Mouse (Mus musculus): ENCODE measurements around the gene Ctps. TPM values are rescaled to one million over a fixed set of nuclear protein-coding genes. Genes with fewer than 3 reads are reported as not detected.

Ctps gene
- 1 to 10 TPM; 5.2 to 5.3 TPM for total RNA-seq (2023)

DNA sequence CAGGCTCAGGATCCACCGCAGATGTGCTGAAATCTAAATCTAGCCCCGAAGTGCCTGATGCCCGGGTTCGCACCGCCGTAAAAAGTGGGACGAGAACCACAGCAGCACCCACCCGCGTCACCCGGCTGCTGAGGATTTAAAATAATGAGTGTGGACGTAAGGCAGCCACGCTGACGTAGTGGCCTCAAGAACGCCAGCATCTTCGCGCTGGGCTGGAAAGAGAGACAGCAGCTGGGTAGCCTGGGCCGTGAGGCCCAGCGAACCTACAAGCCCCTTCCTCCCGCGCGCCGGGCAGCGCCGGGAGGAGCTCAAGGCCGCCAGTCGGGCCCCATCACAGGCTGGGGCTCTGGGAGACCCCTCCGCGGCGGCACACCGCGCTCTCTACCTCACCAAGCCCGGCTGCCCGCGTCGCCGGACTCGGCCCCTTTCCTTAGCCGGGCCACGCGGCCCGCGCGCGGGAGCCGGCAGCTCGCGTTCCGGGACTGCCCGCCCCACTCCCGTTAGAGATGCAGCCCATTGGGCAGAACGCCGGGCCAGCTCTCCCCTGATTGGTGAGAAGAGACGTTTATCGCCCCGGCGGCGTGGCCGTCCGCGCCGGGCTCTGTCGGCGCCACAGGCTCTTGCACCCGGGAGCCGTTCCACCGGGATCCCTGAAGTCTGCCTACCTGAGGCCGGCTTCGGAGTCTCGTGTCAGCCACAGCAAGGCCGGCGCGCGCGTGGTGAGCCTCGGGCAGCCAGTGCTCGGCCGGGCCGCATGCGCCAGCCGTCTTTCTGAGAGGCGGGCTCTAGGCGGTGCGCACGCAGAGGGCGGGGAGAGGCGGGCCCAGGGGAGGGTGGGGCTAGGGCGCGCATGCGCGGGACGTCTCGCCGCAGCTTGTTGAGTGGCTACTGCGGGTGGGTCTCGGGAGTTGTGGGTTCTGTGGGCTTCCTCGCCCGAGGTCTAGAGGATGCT lies at the start of gene Ctps:
Gene Ctps (minus strand): TSS at position 791 of the 952 bp plus-strand sequence.

DNA sequence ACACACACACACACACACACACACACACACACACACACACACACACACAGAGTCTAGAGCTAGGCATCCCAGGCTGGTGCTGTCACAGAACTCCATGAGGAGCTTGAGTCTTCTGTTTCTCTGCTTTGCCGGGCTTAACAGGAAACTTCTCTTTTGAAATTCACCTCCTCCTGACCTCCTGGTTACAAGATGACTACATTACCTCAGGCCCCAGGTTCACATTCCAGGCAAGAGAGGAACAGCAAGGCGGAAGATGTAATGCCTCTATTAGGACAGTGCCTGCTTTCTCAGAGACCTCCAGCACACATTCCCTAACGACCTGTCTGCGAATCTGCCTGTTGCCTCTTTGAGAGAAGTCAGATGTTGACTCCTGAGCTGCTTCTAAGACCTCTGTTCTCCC lies 18.4 kb upstream of the Ctps start, which contains the start of gene Gm8439:
Gene Gm8439 (plus strand): TSS at position 301 of the 400 bp plus-strand sequence.

DNA sequence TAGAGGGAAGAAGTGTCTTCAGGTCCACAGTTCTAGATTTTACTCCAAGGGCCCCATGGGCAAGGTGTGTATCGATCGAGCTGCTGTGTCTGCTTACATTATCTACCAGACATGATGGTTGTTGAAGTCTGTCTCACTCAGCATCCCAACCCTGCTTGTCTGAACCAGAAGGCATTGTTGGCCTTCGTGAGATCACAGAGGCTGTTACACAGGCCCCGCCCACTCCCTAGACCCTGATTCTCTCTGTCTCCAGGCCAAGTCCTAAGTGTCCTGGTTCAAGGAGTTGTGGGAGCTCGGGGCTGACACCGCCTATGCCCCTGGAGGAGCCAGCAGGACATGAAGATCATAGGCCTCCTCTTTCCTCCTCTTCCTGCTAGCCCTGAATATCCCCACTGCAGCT lies 38.1 kb downstream of the Ctps start, which contains the start of gene Slfnl1:
Gene Slfnl1 (plus strand): TSS at position 246 of the 400 bp plus-strand sequence.

Other genes starting within 250 kb of the Ctps start
- 10 to 100 TPM; 33.8 to 37.4 TPM for gene Scmh1, start 165.0 kb downstream of the Ctps start, total RNA-seq (2023)
- under 1 TPM; 0.26 to 0.70 TPM for gene Slfnl1, start 38.0 kb downstream of the Ctps start, total RNA-seq (2023)
- not detected for gene Gm8439, start 18.5 kb upstream of the Ctps start, total RNA-seq (2023)
- gene Cited4, start 96.3 kb upstream of the Ctps start, total RNA-seq (2023): 1 to 10 TPM; 6.3 to 9.5 TPM
- gene Kcnq4, start 178.3 kb upstream of the Ctps start, total RNA-seq (2023): under 1 TPM in 1 of 2 experiments, not detected in 1; 0.13 TPM